Mouse (Mus musculus) left cerebral cortex, adult 2 months (tissue): Measurements from ENCODE around the gene Snx7. TPM values are rescaled to one million over a fixed set of nuclear protein-coding genes. Genes with fewer than 3 reads are reported as not detected.

Experiments
- DNase-seq, 2 experiments: peaks; one replicate each; pipeline ENCODE4 v3.0.0; 2021 to 2022; ENCODE audit warnings: low spot score in 2 of 2, mixed read lengths in 1 of 2; ENCODE audit errors: extremely low spot score in 1 of 2
- H3K27ac ChIP-seq: fragments of 200-600 bp; 2 replicates; pipeline ENCODE4 v1.8.1; 2022
- H3K4me3 ChIP-seq: fragments of 200-600 bp; 2 replicates; pipeline ENCODE4 v1.8.1; 2022
- CTCF ChIP-seq: fragments of 200-600 bp; IDR thresholded peaks from 2 replicates; pipeline ENCODE4 v1.8.1; 2022; ENCODE audit warnings: antibody characterized with exemption, mild to moderate bottlenecking, moderate library complexity
- intact Hi-C: fragments of 180-260 bp; cut with DNase I; formaldehyde crosslinking; loops from one replicate; pipeline ENCODE4 v1.15.1; 2025
- microRNA-seq, 2 experiments: library from miRNA; unstranded; fragments of <30 nt; microRNA quantifications; one replicate each; pipeline ENCODE4 v1.2.0; 2021
- total RNA-seq, 2 experiments: library from RNA; stranded (reverse); gene quantifications; 2 replicates each; pipeline ENCODE4 v1.2.3; 2021

The Snx7 gene
- total RNA-seq, 2 experiments from 2014 or later, result 16.7 to 20.6 TPM

DNA sequence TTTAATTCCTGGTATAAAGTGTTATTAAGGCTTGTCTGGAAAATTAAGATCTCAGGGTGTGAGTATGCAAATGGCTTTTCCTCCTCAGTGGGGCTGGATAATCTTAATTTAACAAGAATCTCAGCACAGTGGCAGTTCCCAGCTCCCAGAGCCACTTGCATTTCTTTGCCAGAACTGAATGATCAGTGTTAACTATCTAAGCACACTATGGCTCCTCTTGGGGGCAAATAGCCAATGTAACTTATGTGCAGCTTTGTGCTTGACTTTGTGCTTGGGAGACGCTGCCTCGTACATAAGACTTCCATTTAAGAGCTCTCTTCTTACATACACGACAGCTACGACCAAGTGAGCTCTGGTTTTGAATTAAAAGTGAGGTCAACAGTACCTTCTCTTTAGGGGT lies 136.1 kb downstream of the Snx7 start:
- TF ChIP-seq CTCF, result no peak
- Histone ChIP-seq H3K4me3 (no peak overlapping the region), H3K27ac (no peak overlapping the region)
- DNase-seq, result no peak
- intact Hi-C loops, result no loop called here

Small RNAs within 50 kb of the gene (microRNA-seq; reads per million reads assigned to microRNA genes)
- gene Gm24811, result 0 reads per million in 2 experiments
